Mouse (Mus musculus): ENCODE measurements at regions not wholly inside any gene's neighbourhood (a gene's known extent, or its start where the extent isn't known, plus 50 kb on each side); places are given as distances from the start of the nearest gene placed in this dataset.

DNA sequence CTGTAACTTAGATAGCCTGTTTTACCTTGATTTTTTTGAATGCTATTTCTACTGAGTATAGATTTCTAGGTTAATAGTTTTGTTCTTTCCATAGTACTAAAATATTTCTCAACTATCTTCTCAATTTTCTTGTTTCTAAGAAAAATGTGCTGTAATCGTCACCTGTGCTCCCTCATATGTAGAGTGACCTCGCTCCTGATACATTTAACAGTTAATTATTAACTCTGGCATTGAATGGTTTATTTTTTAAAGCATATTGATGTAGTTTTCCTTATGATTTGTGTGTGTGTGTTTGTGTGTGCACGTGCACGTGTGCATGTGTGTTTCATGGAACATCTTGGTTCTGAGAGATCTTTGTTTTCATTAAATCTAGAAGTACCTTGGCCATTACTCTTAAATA is 158.7 kb upstream of the Gm15217 start:
- TF ChIP-seq CTCF (IDR thresholded peaks at IDR 0.05; ENCODE audit: low read depth, low read length) (no peak), POLR2A (IDR thresholded peaks at IDR 0.05; ENCODE audit: borderline replicate concordance, low read depth, low read length) (no peak)

Data from bone marrow macrophage, adult 2 months (primary cell).